Mouse (Mus musculus) cerebellum, postnatal 4 days (tissue): ENCODE measurements around the gene Slc9a4.
"Not testable (repeated sequence)": the region's sequence is repeated elsewhere in the genome, so short reads cannot be mapped to it uniquely, and the experiment has no call there.

Experiments
- DNase-seq, 2 experiments: peaks; one replicate each; pipeline ENCODE4 v3.0.0; 2022; ENCODE audit warnings: low spot score in 2 of 2, mixed read lengths in 1 of 2

The Slc9a4 gene

DNA sequence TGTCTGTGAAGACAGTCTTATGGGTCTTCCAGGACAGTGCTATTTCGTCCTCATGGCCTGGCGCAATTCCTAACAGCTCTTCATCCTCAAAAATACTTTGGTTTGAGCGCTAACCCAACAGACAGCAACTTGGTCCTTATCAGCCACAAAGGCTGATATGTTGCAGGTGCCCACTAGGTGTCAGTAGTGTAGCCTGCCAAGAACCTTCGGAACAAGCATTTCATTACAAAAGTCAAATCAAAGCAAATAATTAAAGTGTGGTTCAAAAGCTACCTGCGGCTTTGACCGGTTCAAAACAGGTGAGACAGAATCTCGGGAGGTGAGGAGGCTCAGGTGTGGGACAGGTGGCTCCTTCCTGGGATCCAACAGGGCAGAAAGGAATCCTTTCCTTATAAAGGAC is at the start of gene Slc9a4:
TSS of gene Slc9a4 (plus strand) at position 298 of the 400 bp plus-strand sequence.
- peak in 1 of 2 experiments; percentile 35 for DNase-seq

DNA sequence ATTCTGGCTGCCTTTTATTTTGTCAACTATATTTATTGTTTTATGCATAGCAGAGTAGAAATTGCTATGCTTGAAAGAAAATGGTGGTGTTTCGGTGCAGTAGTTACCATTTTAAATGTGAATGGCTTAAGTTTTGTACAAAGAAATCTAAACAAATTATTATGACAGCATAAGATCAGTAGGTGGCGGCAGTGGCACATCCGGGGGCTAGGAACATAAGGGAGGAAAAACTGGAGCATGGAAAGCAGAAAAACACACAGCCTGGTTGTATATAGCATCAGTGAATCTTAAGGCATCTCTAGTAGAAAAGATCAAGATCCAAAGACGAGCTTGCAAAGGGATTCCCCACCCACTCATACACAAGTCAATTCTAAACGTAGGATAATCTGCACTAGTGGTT is 42.3 kb upstream of the Slc9a4 start:
- DNase-seq, result no peak

DNA sequence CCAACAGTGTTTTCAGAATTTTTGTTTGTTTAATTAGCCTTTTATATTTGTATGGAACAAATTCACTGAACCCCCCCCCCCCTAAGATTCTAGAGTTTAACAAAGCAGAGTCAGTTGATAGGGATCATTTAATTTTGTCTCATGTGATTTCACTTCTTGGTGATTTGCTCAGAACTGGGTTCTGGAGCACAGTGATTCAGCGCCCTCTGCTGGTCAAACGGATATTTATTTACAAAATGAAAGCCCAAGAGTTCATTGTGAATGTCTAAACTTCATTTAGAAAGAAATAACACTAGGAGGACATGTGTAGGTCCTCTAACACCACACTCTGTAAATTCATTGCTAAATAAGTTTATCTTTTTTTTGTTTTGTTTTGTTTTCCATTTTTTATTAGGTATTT is 35.2 kb upstream of the Slc9a4 start:
- peak in 1 of 2 experiments; percentile 62 for DNase-seq

DNA sequence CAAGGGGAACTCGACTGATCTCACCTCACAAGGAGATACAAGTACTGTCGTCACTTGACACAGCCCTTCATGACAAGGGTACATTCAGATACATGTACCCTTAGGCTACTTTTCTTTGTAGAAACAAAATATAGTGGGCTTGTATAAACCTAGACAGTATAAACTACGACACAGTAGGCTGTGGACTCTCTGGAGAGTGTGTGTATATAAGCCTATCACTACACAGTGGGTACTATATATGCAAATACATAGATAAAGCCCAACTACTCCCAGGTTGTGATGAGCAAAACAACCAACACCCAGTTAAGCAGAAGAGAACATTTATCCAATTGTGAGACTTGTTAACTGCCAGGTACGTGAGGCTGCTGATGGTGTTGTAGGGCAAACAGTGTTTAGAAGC is 33.2 kb upstream of the Slc9a4 start:
- no peak for DNase-seq

DNA sequence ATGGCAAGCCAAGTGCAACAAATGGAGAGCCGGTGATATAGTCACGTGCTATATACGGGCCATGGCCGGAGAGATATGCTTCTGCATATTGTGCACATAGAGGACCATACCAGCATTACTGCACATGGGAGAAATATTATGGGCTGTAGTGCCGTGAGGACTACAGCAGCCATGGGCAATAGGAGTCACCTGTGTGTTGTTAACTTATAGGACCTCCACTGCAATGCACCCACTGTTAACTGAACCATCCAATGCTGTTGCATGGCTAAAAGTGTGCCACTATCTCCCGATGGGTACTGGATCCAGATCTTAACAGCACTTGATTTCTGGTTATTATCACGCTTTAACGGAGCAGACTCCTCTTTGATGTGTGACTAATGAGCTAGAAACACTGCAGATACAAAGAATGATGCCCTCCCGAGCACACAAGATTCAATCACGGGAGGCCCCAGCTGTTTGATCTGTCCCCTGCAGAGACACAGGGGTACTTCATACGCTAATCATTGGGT is 32.8 kb upstream of the Slc9a4 start:
- no peak for DNase-seq

DNA sequence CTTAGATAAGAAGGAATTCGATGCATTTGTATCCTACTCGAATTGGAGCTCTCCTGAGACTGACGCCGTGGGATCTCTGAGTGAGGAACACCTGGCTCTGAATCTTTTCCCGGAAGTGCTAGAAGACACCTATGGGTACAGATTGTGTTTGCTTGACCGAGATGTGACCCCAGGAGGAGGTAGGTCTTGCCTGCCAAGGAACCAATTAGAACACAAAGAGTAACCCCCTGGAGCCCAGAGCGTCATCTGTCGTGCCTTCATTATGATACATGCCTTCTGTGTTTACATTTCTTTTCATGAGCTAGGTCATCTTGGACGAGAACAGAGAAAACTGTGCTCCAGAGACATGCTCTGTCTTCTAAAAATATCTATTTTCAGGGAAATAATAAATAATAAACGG is 32.1 kb upstream of the Slc9a4 start:
- no peak for DNase-seq

DNA sequence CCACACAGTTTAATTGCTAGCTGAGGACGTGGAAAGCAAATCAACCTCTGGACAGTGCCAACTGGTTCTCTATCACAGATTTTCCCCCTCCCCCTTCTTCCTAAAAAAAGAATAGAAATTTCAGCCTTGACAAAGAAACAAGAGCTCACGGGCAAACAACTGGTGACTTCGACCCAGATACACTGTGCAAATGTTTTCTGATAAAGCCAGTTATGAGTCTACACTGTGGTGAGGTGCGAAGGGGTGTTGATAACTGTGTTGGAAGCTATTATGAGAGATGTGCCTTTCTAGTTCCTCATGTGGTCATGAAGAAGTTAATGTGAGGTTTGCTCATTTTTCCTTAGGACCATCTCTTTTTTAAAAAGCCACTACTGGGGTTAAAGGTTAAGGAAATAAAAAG is 10.5 kb upstream of the Slc9a4 start:
- DNase-seq, result no peak

DNA sequence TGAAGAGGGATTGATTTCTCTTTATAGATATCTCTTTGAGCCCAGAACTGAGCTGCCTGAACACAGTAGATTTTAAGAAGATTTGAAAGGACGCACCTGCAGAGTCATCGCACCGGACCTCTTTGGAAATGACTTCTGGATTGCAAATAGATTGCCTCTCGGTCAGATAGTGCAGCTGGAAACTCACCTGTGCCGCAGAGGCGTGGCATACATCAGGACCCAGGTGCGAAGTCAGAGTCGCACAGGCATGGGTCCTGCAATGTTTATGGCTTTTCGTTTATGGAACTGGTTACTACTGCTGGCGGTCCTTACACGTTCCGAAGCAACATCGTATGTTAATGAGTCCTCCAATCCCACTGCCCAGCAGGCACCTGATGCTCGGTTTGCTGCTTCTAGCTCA is 388 bp downstream of the Slc9a4 start:
- DNase-seq, result no peak

DNA sequence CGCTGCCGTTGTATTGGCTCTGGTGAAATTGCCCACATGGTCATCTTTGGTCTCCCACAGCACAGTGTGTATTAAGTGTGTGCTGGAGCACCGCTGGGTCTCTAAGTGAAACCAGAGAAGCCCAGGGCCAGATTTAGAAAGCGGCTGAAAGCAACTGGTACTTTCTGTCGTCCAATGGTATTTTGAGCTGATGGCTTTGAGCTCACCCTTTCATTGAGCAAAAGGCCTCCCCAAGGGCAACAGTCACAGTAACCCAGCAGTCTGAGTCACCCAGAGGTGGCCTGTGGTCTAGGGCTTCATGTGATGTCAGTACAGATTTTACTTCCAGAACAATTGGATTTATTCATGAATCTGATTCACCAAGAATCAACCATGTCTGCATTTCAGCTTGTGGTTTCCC is 6.9 kb downstream of the Slc9a4 start:
- no peak for DNase-seq

DNA sequence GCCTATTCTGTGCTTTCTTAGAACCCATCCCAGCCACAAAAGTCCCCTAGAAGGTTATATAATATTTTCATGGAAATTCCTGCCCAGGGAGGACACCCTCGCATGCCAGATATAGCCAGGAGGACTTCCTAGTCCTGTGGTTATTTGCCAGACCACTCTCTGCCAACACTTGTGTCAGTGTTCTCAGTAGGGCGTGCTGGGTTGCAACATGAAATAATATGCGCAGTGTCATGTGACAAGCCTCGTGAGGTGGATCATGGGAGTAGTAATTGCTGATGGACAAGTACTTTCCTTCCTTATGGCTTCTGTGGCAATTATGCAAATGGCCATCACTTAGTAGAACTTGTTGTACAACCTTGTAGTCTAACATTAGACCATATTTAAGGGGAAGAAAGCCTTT is 11.1 kb downstream of the Slc9a4 start:
- no peak for DNase-seq

DNA sequence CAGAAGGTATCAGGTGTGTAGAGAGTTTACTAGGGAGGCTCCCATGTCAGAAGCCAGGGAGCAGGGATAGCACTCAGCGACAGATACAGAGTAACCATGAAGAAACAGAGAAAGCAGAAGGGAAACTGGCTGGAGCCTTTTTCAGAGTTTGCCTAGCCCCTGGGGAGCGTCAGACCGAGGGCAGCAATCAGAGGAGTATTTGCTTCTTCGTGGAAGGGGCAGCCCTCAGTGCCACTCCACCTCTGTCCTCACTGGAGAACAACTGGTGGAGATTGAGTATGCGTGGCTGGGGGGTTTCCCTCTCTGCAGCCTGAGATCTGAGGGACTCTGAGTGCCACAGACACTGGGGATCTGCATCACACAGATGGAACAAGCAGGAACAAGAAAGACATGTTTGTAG is 17.9 kb downstream of the Slc9a4 start:
- no peak for DNase-seq

DNA sequence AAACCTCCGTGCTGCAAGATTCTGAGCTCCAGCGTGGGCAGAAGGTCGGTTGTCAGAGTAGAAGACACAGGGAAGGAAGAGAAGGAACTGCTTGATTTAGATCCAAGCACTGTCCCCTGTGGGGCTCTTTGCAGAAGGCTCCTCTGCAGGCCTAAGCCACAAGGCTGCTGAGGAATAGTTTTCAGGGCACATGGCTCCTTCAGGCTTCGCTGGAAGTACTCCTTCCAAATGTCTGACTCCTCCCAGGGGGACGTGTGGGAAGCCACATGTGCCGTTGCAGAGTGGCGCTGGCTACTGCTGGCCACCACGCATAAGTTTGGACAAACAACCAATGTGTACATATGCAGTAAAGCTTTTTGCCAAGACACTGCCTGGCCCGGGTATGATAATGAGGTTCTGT is 19.8 kb downstream of the Slc9a4 start:
- not testable (repeated sequence) for DNase-seq

DNA sequence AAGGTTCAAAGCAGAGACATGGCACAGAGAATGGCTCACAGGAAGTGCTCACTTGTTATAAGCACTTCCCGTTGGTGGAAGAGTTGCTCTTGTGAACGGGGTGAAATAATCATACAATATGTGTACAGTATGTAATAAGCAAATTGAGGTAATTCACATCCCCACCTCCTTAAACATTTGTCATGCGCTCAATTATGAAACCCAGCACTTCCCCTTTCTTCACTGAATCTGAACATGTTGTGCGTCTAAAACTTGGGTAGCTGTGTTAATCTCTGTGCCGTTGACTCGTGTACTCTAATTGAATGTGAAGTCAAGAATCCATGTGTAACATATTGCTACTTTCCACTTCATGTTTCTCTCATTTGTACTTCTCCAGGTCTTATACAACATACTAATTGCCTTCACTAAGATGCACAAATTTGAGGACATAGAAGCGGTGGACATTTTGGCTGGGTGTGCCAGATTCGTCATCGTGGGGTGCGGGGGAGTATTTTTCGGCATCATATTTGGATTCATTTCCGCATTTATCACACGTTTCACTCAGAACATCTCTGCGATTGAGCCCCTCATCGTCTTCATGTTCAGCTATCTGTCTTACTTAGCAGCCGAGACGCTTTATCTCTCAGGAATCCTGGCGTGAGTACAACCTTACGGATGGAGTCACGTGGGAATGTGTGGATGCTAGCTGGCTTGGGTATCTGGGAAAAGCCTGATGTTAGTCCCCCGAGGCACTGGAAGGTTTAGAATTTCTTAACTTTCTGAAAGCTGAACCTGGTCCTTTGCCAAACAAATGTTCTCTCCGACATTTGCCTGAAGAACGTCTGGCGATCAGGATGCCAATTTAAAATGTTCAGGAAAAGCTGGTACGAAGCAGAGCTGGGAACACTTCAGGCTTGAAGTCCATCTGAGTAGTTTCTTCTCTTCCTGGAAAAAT is 20.8 kb downstream of the Slc9a4 start:
- no peak for DNase-seq

DNA sequence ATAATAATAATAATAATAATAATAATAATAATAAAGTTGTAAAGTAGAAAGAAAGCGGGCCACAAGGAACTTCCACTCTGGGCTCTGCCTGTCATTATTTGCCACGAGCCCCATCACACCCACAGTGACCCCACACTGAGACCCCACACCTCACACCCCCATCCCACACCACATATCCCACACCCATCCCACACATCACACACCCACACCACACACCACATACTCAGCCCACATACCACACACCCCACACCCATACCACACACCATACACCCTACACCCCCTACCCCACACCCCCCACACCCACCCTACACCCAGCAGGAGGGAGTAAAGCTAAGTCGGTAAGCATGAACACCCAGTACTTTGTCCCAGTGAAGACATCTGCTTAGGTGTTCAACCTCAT is 21.6 kb downstream of the Slc9a4 start:
- DNase-seq, result no peak

DNA sequence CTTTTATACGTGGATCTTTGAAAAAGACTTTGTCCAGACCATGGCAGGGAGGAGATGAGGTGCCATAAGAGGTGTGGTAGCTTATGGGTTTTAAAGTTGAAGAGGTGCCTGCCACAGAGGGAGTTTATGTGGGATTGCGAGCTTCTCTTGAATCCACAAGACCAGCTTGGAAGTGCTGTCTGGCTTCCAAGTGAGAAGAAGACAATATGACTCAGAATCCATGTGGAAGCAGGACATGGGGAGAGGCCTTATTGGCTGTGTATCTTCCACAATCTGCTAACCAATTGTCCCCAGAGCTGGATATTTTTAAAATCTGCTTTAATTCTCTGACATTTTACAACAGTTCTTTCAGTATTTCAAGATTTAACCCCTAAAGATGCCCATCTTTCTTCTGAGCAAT is 33.3 kb downstream of the Slc9a4 start:
- no peak for DNase-seq

DNA sequence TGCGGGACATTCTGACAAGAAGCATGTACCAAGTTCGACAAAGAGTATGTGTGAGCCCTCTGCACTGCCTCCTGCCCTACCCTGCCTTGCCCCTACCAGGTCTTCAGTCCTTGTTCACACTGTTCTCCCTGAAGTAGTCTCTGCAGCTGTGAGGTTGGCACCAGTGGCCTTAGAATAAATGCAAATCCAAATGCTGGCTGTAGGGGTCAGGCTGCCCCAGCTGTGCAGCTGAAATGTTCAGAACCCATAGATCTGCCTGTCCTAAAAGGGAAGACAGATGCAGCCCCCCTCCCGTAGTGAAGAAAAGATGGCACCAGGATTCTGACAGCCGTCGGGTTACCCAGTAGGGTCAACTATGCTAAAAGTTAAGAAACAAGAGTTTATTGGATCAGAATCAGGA is 39.2 kb downstream of the Slc9a4 start:
- no peak for DNase-seq

DNA sequence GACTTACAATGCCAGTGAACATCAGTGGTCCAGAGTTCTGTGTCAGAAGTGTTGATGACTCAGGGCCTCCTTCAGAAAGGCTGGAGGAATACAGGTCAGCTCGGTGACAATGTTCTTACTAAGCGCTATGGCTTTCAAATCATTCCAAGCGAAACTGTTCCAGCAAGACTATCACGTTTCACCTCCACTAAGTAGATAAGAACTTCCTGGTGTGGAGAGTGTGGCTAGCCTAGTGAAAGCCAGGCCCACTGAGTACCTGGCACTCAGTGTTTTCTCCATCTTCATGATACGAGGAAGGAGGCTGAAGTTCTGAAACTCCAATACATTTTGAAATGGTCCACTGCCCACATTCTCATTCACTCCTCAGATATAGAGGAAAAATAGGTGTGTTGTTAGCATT is 40.0 kb downstream of the Slc9a4 start:
- no peak for DNase-seq

DNA sequence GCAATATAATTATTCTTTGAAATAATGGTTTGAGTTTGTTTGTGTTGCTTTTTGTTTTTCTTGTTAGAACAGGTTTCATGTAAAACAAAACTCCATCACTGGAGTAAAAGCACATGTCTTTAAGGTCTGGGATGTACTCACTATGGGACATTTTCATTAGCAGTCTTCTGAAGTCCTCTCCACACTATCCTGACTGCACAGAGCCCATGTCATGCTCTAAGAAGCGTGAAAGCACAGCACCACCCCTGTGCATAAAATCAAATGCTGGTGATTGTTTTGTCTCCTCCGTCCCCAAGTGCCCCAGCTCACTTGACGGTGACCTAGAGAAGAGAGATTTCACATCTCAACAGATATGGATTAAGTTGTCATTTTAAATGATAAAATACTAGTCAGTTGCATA is 45.1 kb downstream of the Slc9a4 start:
- DNase-seq, result no peak

DNA sequence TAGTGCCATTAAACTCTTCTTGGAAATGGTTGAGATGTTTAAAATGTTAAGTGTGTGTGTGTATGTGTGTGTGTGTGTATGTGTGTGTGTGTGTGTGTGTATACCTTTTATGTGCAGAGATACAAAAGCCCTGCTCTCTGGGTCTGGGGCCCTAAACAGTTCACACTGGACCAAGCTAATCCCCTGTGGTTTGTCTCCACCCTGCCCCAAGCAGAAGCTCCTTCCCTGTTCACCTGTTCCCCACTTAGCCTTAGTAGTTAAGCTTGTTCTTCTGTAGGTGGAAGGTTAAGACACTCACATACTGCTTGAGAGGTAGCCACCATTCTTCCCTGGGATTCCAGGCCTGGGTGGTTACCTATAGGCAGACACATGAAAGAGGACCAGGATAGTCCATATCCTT is 47.1 kb downstream of the Slc9a4 start:
- DNase-seq, result no peak

DNA sequence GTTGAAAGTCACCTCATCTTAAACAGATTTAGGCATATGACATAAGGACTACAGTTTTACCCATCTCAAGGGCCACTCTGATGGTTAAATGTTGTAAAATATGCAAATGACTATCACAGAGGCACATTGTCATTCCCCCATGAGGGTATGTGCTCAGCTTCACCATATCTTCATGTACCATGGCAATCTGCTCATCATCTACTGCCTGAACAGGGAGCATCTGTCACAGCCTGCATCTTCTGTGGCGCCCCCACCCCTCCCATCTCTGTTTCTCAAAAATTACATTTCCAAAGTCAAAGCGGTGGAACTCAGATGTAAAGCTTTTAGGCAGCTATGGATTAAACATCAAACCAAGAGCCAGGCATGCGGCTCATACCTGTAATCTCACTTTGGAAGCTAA is 48.6 kb downstream of the Slc9a4 start:
- DNase-seq, result no peak

DNA sequence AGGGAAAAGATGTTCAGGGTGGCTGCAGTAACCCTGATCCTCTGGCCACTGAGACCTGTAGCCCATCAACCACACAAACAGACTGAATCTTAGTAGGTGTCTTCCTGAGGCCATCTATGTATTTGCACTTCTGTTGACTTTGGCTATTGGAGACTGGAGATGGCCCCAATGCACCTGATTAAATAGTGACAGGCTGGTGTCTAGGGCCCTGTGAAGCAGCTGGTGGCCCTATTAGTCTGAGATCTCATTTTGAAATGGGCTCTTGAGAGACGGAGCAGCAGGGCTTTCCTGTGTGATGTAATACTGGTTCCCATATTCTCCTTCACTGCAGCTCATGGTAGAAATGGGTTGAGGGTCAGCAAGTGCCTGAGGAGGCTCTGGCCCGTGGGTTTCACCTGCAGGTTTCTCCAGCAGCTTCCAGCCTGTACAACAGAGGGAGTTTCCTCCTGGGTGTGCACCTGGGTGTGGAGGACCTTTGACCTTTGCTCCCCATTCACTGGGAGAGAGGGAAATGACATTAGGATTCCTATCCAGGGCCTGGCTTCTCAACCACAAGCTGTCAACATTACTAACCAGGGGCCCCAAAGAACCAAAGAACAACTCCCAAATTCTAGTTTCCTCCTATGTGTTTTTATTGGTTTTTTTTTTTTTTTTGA is 52.7 kb downstream of the Slc9a4 start:
- no peak for DNase-seq

DNA sequence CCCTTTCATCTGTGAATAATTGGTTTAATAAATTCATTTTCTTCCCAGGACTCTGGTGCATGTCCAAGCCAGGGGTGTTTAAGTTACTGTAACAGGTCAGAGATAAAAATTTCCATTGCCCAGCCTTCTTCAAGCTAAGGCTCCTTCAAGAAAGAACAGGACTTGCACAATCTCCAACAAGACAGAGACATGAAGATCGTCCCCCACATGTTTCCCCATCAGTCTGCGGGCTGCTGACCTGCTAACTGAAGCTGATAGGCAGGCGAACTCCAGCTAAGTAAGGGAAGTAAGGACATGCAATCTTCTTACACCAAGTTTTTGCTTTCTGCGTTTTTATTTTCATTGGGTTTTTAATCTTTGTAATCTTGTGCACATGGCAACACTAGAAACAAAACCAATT is 54.7 kb downstream of the Slc9a4 start:
- no peak for DNase-seq

DNA sequence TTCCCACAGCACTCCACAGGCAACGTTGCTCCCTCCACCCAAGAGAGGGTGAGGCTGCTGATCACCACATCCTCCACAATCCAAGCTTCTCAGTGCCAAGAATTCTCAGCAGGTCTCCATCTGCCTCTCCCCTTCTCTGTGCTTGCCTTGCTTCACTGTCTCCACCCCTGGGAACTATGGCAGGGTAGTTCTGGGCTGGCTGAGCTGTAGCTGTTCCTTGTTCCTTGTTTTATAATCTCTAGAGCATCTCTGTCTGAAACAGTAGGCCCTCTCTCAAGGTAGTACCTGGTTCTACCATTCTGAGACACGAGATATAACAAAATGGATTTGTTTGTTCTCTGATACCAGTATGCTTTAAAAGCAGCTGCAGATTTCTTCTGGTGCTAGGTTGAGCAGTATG is 68.4 kb downstream of the Slc9a4 start:
- DNase-seq, result no peak
